Mouse (Mus musculus) T-cell, adult 2 months (primary cell): ENCODE measurements at regions not wholly inside any gene's neighbourhood (a gene's known extent, or its start where the extent isn't known, plus 50 kb on each side); places are given as distances from the start of the nearest gene placed in this dataset.
A peak's percentile ranks its signal among the peaks of the same experiment; 100 is the strongest.

Experiments
- DNase-seq: peaks from one replicate; pipeline ENCODE4 v3.0.0; 2022; ENCODE audit warnings: low spot score

DNA sequence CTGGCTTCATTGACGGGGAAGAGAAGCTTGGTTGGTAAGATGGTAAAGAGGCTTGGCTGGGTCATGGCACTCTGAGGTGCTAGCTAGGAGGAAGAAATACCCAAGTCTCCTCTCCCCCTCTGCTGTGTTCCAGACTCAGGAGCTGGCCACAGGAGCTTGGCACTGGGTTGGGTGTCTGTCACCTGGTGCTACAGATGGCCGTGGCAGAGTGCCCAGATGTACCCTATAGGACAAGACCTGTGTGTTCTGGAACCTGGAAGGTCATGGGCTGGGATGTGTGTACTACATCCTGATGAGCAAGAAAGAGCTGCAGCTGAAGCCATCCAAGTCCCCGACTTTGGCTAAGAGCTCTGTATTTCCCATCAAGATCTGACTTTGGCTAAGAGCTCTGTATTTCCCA lies 72.4 kb downstream of the Nupl2 start:
- no peak for DNase-seq

DNA sequence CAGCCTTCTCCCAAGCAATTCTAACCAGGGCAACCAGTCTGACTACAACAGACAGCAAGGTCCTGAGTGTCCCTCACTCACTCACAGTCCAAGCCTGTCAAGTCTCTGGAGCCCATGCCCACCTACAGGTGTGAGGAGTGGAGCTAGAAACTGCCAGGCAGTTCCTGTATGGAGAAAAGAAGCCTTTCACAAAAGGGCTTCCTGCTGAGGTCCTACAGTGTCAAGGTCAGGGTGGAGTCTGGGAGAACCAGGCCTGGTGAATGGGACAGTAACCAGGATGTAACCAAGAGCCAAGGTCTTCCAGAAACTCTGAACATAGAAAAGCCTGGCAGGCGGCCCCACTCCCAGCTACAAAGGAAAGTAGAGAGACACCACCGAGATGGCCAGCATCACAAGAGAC lies 74.2 kb downstream of the Nupl2 start:
- no peak for DNase-seq

DNA sequence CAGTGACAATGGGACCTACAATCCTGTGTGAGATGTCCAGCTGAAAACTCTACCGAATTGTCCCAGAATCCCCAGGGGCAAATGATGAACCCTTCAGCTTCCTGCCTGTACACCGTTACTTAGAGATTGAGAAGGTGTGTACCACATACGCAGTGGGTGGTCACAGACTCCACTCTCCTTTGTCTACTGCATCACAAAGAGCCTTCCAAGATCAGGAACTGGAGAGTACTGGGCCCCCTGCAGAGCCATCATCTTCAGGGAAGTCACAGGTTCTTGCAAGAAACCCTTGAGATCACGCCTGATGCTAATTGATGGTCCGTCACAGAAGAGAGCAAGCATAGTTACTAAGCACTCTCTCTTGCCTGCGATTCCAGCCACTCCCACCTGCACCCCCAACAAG lies 79.4 kb downstream of the Nupl2 start:
- no peak for DNase-seq

DNA sequence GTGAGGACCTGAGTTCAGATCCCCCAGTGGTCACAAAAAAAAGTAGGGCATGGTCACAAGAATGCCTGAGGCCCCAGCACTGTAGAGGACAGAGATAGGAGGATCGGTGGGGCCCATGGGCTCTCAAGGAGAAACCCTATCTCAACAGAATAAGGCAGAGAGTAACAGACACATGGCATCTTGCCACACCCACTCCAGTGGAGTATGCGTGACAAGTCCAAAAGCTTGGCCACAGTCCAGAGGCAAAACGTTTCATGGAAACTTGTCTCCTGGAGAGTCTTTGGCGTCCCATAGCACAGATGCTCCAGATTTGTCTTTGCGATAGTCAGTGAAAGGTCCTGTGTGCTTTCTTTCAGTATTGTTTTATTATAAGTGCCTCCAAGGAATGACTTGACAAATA lies 90.7 kb downstream of the Nupl2 start:
- no peak for DNase-seq

DNA sequence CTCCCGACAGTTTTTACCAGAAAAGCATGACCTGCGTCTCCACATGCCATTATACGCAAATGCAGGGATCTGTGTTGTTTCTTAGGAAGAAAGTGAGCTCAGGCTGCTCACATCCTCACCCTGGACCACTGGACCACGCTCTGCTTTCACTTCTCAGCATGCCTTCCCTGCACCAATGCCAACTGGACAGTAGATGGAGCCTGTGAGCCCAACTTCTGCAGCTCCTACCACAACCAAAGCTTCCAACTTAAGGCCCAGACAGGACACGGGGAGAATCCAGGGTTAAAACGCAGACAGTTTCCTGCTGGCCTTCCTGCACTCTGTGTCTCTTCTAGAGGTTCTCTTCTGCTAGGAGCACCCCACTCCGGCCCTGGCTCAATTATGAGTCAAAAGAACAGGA lies 90.3 kb downstream of the Kcnh2 start:
- peak; percentile 51 for DNase-seq

DNA sequence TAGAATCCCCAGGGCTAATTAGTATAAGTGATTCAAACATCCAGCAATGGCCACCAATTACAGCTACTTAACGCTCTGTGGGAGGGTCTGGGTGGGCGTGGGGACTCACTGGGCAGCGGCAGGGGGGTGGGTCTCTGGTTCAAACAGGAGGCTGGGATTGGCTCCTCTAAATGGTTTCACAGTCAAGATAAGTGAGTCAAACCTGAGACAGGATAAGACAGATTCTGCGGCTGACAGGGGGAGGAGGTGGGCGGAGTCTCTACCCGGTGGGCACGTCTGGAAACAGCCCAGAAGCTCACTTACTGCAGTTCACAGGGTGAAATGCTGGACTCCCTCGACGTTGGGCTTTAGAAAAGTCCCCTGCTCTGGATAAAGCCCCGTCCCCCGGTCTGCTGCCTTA lies 89.3 kb downstream of the Kcnh2 start:
- DNase-seq = no peak

DNA sequence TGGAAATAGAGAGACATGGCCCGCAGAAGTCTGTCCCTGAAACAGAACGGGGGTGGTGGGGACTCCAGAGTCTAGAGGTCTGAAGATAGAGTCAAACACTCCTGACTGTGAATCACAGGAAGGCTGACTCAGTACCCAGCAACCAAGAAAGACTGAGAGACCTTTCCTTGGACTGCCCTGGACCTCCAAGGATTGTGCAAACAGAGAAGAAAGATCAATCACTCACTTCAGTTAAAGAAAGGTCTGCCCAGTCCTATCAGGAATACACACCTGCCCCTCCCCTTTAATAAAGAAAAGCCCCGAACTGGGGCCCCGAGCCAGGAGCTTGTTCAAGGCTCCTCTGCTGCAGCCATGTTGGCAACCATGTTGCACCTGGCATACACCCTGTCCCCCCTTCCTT lies 87.3 kb downstream of the Kcnh2 start:
- no peak for DNase-seq

DNA sequence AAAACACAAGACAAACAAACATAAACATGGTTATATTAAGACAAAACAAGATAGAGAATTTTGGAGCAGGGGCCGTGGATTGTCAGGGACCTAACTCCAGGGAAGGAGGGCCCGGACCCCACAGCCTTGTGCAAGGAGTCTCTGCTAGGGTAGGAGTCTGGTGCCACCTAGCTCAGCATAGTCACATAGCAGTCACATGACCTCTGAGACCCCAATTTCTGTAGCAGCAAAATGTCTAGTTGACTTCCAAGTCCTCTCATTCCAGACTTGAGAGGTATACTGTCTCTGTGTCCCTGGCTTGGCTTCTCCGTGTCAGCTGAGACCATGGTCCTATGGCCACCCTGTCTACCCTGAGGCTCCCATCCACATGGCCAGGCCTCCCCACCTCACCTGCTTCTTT lies 86.0 kb downstream of the Kcnh2 start:
- no peak for DNase-seq

DNA sequence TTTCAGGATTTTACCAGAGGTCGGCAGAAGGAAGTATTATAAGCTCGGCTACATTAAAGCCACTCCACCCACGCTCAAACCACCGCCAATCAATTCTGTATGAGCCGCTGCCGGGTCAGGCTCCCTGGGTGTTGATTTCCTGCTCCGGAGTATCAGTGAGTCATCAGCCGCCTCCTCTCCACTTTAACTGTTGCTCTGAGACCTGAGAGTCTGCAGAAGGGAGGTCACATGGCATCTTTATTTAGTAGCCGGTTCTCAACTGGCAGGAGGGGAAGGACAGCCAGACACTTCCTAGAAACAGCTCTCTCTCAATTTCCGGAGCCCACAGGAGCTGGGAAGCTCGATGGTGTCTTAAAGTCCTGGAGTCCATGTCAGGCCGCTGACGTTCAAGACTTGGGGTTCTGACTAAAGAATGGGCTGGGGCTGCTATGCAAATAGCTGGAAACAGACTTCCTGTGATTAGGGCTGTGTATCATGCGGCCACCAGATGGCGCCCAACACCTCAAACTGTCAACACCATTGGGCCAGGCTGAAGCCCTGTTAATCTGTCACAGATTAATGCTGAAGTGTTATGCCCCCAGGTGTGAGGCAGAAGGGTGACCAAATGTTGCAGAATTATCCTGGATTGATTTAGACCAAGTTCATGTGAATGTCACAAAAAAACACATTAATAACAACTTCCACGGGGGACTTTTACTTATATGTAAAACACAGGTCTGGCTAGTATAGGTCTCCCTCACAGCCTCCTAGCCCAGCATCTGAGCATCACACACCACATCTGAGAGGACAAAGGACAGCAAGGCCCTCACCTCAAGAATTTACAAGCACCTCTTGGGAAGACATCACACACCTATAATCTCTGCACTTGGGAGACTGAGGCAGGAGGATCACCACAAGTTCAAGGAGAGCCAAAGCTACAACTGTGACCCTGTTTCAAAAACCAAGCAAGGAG lies 84.8 kb downstream of the Kcnh2 start:
- peak; percentile 82 for DNase-seq
